Mouse (Mus musculus): ENCODE measurements around the gene Src.
"Not testable (repeated sequence)": the region's sequence is repeated elsewhere in the genome, so short reads cannot be mapped to it uniquely, and the experiment has no call there.

The Src gene

DNA sequence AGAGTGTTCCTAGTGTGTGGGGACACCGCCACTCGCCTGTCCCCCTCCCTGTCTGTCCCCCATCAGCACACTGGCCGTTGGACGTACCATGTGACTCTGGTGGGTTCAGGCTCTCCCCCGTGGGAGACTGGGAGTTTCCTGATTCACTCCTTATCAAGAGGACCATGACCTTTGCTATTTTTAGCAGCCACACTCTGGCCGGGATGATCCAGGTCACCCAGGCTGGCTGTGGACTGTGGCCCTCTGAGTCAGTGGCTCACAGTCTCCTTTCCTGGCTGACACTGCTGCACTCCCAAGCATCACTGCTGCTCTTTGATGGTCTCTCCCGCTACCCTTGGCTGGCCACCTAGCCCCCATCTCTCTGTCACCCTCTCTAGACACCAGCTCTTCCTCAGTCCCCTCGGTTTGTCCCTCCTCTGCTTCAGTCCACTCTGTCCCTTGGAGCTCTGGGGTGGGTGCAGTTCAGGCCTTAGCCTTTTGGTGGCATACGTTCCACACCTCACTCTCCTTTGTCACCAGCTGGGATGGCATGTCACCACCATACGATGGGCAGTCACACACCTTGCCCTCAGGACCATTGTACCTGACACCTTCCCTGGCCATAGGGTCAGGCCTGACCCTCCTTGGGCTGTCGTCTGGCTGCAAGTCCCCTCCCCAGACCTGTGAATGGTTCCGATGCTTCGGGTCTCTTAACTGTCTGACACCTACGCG is 61.8 kb downstream of the Src start:
- DNase-seq: peak; percentile 29 to 75

DNA sequence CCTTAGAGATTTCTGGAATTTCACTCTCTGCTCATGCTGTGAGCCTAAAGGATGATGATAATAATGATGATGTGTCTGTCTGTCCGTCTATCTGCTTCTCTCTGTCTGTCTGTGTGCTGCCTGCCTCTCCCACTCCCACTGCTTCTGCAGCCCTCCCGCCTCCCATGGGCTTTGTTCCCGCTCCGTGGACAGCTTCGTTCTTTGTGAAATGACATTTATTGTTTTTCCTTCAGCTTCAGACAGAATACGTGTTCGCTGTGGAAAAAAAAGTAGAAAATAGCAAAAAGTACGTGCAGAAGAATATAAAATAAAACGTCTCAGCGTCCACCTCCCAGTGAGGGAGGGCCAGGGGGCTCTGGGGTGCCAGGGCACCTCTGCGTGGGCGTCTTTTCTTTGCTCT is 64.5 kb downstream of the Src start:
- DNase-seq: no peak

DNA sequence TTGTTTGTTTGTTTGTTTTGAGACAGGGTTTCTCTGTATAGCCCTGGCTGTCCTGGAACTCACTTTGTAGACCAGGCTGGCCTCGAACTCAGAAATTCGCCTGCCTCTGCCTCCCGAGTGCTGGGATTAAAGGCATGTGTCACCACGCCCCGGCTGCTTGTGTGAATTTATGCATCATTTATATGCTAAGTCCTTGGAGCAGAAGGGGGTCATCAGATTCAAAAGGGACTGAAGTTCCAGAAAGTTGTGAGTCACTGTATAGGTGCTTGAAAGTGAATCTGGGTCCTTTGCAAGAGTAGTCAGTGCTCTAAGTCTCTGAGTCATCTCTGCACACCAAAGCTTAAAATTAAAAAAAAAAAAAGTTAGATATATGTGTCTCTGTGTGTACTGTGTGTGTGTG is 68.3 kb downstream of the Src start:
- DNase-seq: not testable (repeated sequence)

DNA sequence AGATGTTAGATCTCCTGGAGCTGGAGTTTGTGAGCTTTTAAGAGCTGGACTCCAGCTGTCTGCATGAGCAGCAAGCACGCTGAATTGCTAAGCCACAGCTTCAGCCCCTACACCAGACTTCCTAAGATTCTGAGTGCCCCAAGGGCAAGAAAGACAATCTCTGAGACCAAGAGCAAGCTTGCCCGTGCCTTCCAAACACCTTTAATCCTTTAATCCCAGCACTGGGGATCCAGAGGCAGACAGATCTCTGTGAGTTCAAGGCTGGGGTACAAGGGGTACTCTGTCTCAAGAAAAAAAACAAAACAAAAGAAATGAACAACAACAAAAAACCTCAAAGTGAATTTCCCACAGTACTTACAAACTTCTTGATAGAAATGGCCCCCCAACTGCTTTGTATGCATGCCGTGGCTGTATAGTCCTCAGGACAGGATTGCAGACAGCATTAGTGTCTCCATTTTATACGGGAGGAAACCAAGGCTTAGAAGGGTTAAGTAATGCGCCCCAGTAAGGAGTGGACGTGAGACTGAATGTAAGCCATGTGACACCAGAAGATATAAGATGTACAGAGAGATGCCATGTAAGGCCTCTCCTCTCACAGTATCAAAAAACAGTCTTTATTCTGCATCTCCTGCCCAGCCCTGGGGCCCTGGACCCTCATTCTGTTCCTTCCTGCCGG is 68.9 kb downstream of the Src start:
- no peak for DNase-seq

DNA sequence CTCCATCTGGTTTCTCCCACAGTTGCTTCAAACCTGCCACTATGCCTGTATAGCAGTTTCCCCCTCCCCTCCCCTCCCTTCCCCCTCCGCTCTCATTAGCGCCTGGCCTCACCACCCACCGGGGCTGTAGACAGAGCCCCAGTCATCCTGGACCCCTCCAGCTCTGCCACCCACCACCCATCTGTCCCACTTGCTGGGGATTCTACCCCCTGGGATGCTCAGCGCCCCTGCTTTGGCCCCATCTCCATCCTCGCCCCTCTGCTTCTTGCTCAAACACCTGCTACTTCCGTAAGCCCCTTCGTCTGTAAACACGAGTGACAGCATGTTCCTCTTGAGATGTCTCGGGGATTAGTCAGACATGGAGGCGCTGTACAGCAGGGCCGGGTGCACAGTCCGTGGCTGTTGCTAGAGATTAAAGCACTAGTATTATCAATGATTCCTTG is 69.5 kb downstream of the Src start:
- no peak for DNase-seq

DNA sequence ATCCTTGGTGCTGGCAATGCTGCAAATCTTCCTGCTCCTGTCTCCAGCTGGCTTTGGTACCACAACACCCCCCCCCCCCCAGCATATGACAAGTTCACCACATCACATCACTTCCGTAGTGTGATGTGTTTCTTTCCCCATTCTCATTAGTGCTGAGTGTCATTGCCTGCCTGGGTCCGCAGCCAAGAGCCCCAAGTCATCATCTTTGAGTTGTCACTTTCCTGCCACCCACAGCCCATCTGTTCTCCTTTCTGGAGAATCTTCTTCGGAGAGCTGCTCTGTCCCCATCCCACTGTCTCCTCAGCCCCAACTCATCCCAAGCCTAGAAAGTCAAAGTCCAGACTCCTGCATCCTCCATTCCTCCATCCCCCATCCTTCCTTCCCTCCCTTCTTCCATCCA is 75.0 kb downstream of the Src start:
- no peak for DNase-seq

DNA sequence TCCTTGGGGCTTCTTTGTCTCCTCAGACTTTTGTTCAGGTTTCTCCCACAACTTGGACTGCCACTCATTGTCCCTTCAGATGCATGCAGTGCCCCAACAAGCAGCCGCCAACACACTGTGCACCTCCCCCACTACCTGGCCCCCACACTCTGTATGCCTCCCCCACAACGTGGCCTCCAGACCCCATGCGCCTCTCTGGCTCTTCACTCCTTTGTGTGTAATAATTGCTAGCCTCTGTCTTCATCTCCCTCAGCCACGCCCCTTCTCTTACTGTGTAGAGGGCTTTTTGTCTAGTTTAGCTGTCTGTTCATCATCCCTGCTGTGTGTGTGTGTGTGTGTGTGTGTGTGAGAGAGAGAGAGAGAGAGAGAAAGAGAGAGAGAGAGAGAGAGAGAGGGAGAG is 80.3 kb downstream of the Src start:
- DNase-seq: no peak

DNA sequence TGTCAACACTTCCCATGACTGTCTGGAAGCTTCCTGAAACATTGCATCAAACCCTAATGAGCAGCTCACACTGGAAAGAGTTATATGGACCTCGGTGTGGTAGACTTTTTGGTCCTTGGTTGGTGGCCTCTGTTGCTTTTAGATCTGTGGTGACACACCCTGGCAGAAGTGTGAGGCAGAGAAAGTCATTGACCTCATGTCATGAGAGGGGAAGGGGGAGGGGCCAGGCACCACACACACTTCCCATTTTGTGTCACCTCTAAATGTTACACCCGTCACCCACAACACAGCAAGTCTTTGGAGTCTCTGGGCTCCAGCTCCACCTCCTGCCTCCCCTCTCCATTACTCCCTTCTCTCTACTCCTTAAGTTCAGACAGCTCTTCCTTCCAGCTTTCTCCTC is 82.1 kb downstream of the Src start:
- DNase-seq: no peak

DNA sequence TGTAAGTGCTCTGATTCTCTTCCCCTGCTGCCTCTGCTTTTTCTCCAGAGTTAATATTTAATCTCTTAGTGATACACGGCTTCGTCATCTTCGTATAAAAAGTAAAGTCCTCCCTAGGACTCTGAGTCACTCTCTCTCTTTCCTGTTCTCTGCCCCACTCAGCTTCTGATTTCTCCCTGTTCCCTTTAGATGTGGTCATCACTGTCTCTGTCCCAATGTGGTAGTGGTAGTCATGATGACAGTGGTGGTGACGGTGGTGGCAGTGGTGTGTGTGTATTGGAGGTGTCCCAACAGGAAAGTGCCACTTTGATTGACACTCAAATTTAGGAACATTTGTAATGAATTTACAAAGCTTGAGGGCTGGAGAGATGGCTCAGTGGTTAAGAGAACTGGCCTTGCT is 83.1 kb downstream of the Src start:
- no peak for DNase-seq

DNA sequence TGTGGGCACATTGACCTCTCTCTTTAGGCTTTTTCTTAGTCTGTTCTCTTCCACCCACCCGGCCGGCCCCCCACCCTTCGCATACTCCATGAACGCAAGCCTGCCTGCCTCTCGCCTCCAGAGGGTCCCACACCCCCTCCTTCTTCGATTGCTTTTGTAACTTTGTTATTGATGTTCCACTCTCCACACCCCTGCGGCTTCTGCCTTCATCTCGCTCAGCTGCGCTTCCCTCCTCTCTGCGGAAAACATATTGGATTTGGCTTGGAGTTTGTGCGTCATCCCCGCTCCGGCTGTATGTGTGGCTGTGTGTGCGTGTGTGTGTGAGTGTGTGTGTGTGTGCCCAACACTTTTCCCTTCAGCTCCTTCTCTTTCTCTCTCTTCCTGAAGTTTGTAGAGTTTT is 88.5 kb downstream of the Src start:
- no peak for DNase-seq

DNA sequence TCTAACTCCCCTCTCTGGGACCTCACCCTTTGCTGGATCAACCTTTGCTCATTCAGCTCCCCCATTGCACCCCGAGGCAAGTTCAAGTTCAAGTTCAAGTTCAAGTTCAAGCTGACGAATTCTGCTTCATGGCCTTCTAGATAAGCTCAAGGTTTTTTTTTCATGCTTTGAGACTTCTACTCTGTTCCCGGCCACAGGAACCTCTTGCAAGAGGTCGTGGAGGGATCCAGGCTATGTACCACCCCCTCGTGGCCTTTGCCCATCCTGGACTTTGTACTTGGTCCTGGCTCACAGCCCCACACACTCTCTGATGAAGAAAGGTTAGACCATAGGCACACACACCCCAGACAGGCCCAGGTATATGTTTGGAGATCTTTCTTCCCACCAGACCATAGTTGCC is 90.9 kb downstream of the Src start:
- DNase-seq: peak; percentile 75 to 80

DNA sequence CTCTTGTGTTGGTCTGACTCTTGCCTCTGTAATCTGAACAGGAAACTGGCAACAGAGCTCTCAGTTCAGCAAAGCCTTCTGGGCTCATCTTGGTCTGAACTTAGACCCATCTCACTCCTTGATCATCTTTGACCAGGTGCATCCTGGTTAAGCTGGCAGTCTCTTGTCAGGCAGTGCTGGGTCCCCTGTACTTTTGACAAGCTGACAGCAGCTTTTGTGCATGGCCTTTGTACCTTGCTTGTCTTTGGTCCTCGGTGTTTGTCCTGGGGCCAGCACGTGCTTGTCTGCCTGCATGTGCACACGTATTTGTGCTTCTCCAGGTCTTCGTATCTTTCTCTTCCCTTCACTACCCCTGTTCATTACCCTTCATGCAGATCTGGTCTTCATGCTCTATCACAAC is 91.8 kb downstream of the Src start:
- DNase-seq: peak; percentile 37 to 60

DNA sequence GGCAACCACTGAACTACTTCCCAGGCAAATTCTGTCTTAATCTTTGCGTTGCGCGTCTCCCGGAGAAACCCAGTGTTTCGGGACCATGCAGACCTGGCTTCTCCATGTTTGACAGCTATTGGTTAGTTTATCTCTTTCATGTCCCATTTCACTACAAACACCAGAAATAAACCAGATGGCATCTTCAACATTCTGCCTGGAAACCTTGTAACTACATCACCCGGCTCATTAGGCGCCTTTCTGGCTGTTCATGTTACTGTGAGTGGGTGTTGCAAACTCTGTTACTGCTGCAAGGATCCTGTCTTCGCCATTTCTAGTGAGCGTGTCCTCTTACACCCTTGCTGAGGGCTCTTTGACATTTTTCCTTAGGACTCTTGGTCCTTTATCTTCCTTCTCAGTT is 94.6 kb downstream of the Src start:
- no peak for DNase-seq

DNA sequence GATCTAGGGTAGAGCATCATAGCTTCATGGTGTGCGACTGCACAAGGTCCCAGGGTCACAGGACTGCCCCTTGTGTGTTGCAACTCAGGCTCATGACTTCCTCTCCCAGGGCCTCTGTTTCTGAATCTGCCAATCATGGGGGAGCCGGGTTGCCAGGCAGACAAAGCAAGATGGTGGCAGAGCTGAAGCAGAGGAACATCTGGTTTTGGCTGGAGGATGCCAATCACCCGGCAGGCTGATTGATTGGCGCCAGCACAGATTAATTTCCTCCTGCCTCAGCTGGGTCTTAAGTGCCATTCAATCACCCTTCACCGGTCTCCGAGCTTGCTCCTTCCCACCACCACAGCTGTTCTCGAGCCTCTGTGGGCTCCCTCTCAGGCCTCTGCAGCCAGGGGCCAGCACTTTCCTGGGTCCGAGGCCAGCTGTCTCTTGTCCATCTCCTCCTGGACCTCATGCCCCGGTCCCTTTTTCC is 95.5 kb downstream of the Src start:
- no peak for DNase-seq

DNA sequence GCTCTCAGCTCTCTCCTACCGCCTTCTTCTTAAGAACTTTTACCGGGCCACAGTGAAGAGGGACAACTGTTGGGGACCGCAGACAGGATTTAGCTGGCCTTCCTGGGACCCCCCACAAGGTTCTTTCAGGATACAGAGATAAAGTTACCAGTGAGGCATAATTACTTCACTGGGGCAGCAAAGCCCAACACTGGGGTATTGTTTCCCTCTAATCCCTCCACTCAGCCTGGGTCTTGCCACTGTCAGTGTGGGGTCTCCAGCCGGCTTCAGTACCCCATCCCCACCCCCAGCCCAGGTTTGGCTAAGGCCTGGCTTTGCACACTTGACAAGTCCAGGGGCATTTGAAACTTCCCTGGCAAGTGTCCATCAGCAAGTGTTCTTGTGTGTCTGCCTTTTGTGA is 96.1 kb downstream of the Src start:
- DNase-seq: no peak

DNA sequence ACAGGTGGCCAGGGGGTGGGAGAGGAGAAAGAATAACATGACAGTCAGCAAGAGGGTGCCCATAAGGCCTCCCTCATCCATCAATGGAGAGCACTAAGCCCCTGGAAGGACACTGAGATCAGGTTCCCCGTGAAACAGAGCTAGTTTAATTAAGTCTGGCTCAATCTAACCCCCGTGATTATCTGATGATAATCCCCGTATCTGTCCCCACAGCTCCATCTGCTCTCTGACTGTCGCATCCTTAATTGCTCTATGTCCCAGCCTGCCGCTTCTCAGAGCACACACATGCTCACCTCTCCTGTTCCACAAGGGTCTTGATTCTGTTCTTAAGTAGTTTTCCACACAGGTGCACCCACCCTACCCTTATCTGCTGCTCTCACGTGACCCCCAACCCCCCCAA is 99.3 kb downstream of the Src start:
- DNase-seq: no peak

DNA sequence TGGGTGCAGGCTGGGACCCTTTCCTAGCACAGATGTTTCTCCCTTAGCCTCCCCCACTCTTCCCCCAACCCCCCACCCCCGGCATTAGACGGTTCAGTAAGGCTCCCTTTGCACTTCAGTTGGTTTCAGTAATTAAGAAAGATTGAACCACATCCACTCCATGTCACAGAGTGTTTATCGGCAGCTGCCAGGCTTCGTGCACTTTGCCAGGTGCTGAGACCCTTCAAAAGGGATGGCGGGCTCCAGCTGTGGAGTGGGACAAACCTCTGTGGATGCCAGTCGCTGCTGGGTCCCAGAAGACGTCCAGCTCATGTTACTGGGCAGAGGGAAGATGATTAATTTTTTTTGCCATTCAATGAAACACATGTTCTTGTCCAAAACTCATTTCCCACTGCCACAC is 100.2 kb downstream of the Src start:
- DNase-seq: no peak

DNA sequence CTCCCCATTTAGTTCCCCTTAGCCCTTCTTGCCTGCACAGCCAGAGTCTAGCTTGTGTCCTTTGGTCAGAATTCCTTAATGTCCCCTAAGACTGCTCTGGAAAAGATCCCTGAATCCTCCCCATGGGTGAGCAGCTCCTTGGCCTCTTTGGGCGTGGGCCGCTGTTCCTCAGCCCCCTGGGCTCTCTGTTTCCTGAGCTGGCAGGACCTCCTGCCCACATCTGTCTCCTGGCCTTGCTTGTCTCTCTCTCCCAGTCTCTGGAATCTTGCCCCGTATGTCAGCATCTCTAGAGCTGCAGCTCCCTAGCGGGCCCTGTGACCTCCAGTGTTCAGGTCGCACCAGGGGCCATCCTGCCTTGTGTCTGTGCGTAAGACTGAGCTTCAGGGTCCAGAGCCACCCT is 101.2 kb downstream of the Src start:
- no peak for DNase-seq

DNA sequence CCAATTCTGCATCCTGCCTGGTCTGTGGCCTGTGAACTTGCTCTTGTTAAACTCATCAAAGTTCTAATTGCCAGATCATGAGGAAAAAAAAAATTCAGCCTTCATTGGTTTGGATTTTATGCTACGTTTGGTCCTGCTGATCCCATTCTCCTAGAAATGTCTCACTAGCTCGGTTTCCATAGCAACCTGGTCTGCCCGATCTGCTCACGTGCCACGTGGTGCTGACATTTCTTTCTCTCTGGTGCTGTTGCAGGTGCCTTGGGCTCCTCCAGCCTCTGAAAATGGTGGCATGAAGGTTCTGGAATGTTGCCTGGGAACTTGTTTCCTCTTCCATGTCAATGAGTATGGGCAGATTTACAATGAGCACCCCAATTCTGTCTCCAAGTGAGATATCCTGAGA is 102.3 kb downstream of the Src start:
- no peak for DNase-seq

Data from kidney, postnatal 36 days (tissue).